Comparison of ENCODE assay signal across 13 mouse cellular contexts in the genomic region with DNA sequence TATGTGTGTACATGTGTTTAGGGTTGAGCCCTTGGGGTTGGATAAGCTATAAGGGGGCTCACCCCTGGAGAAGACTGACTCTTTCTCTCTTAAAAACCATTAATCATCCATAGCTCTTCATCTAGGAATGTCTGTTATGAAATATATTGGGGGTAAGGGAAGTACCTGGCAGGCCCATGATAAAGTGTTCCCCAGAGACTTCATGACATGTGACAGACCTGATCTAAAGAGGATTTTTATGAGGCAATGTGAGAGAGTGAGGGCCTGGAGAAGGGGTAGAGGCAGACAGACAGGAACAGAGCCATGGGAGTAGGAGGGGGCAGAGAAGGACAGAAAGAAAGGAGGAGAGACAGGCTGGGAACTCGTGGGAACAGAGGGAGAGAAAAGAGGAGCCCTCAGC. TPM values are rescaled to one million over a fixed set of nuclear protein-coding genes. Genes with fewer than 3 reads are reported as not detected.
"Had no signal": no experiment of that assay in that cellular context is flagged by ENCODE, and none has a peak within 500 bp of the region (broad histone marks: within the 10 kb centered on the region; RNA-seq: fewer than 3 reads in every experiment).

No protein-coding gene starts in this region.

- ATAC-seq: midbrain, embryonic 13.5 days had no signal

- H3K27ac ChIP-seq: kidney, embryonic 15.5 days; liver, embryonic 14.5 days; midbrain, embryonic 13.5 days had no signal

- H3K36me3 ChIP-seq: kidney, embryonic 15.5 days; midbrain, embryonic 13.5 days had no signal

- H3K4me3 ChIP-seq: kidney, embryonic 15.5 days; midbrain, embryonic 13.5 days had no signal

- H3K9ac ChIP-seq: kidney, embryonic 15.5 days; liver, embryonic 14.5 days; midbrain, embryonic 13.5 days had no signal

- H3K4me2 ChIP-seq: kidney, embryonic 15.5 days; midbrain, embryonic 13.5 days had no signal

- DNase-seq: kidney, adult 2 months; kidney, postnatal 14 days; left cerebral cortex, postnatal 4 days; lung, adult 18-20 months; retina, postnatal 1 day; right cerebral cortex, postnatal 4 days; spleen, adult 18-20 months; thymus, adult 2 months; thymus, postnatal 25 days had no signal

- H3K9me3 ChIP-seq: kidney, embryonic 15.5 days; midbrain, embryonic 13.5 days had no signal

- H3K27me3 ChIP-seq: kidney, embryonic 15.5 days; midbrain, embryonic 13.5 days had no signal

RNA-seq across cellular contexts. Expression of gene Postn, which starts 53.5 kb away (rescaled TPM):
- total RNA-seq: megakaryocyte-erythroid progenitor cell, adult 5-6 weeks had no signal
